Mouse (Mus musculus) cerebellum, adult 18-20 months (tissue): ENCODE data around the gene Gm17428.
A peak's percentile ranks its signal among the peaks of the same experiment; 100 is the strongest.

Experiments
- DNase-seq, 2 experiments: peaks; one replicate each; pipeline ENCODE4 v3.0.0; 2021

The Gm17428 gene

GRCm38 (mm10) chr14:55014991-55015766 lies 38.4 kb downstream of the Gm17428 start, which contains the start of gene Ngdn:
TSS of gene Ngdn (plus strand) at chr14:55015454.
- DNase-seq, result peak; percentile 98 to 99

- DNase-seq, result no peak
Measured at GRCm38 (mm10) chr14:55015767-55016111, 39.0 kb downstream of the Gm17428 start.

GRCm38 (mm10) chr14:55016876-55017275 lies 40.1 kb downstream of the Gm17428 start:
- DNase-seq, result no peak

DNA sequence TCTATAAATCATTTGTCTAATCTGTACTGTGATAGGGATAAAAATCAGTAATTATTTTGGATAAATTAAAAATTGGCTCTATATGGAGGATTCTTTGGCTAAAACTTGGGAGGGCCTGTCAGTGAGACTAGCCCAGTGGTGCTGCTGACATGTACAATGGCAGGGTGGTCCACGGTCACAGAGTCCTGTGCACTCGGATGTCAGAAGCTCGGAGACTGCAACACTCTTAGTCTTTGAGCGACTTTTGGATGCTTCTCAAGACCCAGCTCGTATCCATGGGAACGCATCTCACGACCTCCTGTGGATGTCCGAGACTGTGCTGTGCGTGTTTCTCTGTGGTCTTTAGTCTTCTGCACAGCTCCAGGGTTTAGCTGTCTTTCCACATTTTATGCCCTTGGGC lies 43.7 kb downstream of the Gm17428 start:
- no peak for DNase-seq

GRCm38 (mm10) chr14:55023011-55023410 lies 46.3 kb downstream of the Gm17428 start:
- no peak for DNase-seq

DNA sequence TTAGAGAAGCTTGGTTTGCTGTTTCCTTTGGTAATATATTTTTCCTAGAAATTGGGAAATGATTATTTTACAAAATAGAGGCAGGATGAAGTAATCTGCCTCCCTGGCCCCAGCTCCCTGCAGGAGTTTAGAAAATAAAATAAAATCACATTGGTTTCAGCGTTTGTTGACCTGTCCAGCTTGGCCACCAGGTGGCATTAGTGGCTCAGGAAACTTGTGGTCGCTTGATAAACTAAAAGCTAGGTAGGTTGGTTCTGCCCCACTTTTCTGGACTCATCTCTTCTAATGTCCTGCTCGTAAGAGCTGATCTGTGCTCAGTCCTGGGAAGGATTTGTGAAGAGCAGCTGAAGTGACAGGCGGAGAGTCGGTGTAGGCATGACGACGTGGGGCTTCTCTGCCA lies 47.5 kb downstream of the Gm17428 start:
- peak; percentile 81 to 82 for DNase-seq

GRCm38 (mm10) chr14:55025527-55025926 lies 48.8 kb downstream of the Gm17428 start:
- no peak for DNase-seq
